Mouse (Mus musculus) forebrain, embryonic 13.5 days (tissue): ENCODE data around the gene Hbb-bh1. TPM values are rescaled to one million over a fixed set of nuclear protein-coding genes. Genes with fewer than 3 reads are reported as not detected.

Experiments used
- ATAC-seq: fragments of 200-750 bp; cut with Nextera tagmentation; 2 replicates; pipeline ENCODE4 v1.8.0; 2017
- H3K27ac ChIP-seq: fragments of 300-500 bp; sonication (generic); 2 replicates; pipeline ENCODE4 v1.5.1; 2015; ENCODE audit warnings: inconsistent platforms, mild to moderate bottlenecking, moderate library complexity
- H3K27me3 ChIP-seq: fragments of 300-500 bp; sonication (generic); 2 replicates; pipeline ENCODE4 v1.6.1; 2015; ENCODE audit warnings: mild to moderate bottlenecking, inconsistent platforms
- H3K36me3 ChIP-seq: fragments of 300-500 bp; sonication (generic); 2 replicates; pipeline ENCODE4 v1.6.1; 2015; ENCODE audit warnings: mild to moderate bottlenecking, inconsistent platforms; ENCODE audit not compliant: poor library complexity, severe bottlenecking
- H3K4me1 ChIP-seq: fragments of 300-500 bp; sonication (generic); 2 replicates; pipeline ENCODE4 v1.6.1; 2015; ENCODE audit warnings: inconsistent platforms
- H3K4me2 ChIP-seq: fragments of 300-500 bp; sonication (generic); 2 replicates; pipeline ENCODE4 v1.6.1; 2015; ENCODE audit warnings: inconsistent platforms, mild to moderate bottlenecking, moderate library complexity
- H3K4me3 ChIP-seq: fragments of 300-500 bp; sonication (generic); 2 replicates; pipeline ENCODE4 v1.5.1; 2015; ENCODE audit warnings: mild to moderate bottlenecking, inconsistent platforms
- H3K9ac ChIP-seq: fragments of 300-500 bp; sonication (generic); 2 replicates; pipeline ENCODE4 v1.6.1; 2015; ENCODE audit warnings: mild to moderate bottlenecking, inconsistent platforms
- H3K9me3 ChIP-seq: fragments of 300-500 bp; sonication (generic); replicated peaks from 2 replicates; pipeline ENCODE4 v1.6.1; 2016; ENCODE audit warnings: inconsistent platforms
- WGBS: fragments of 180-500 bp; shearing (Covaris S2); methylation state at CpG from one replicate; pipeline ENCODE4 v1.1.7; 2015; 5-methylcytosine and 5-hydroxymethylcytosine counted together
- polyA plus RNA-seq: library from polyadenylated mRNA; unstranded; fragments of >200 nt; fragmentation: Nextera tagmentation; extraction: Ambion mirVana; gene quantifications from 2 replicates; pipeline ENCODE4 v1.2.1, GENCODE M21; 2015

Gene Hbb-bh1
- 32.1 and 81.1 TPM in 2 replicates for polyA plus RNA-seq

GRCm38 (mm10) chr7:103843034-103843433 lies at the start of gene Hbb-bh1:
Gene Hbb-bh1 (minus strand): TSS chr7:103843164.
- H3K4me2 ChIP-seq: no peak within 1 kb of the TSS
- 93% methylated on average over 2 of the region's 2 CpGs for WGBS
- H3K4me1 ChIP-seq: no peaks in the 10 kb centered on the region
- no peaks in the 10 kb centered on the region for H3K9me3 ChIP-seq
- no peak within 1 kb of the TSS for H3K27ac ChIP-seq
- H3K4me3 ChIP-seq: no peak within 1 kb of the TSS
- no peaks in the 10 kb centered on the region for H3K36me3 ChIP-seq
- no peaks in the 10 kb centered on the region for H3K27me3 ChIP-seq
- H3K9ac ChIP-seq: no peak within 1 kb of the TSS
- ATAC-seq: no peak

GRCm38 (mm10) chr7:103886152-103886551 lies 43.2 kb upstream of the Hbb-bh1 start, which contains the start of gene Olfr66:
Gene Olfr66 (minus strand): TSS chr7:103886252.
- H3K4me2 ChIP-seq: no peak within 1 kb of the TSS
- H3K9ac ChIP-seq: no peak within 1 kb of the TSS
- no peaks in the 10 kb centered on the region for H3K36me3 ChIP-seq
- no peak within 1 kb of the TSS for H3K4me3 ChIP-seq
- no peaks in the 10 kb centered on the region for H3K4me1 ChIP-seq
- H3K27ac ChIP-seq: no peak within 1 kb of the TSS
- H3K27me3 ChIP-seq: no peaks in the 10 kb centered on the region
- H3K9me3 ChIP-seq: no peaks in the 10 kb centered on the region
- ATAC-seq: no peak

GRCm38 (mm10) chr7:103877093-103877492 lies 34.1 kb upstream of the Hbb-bh1 start:
- Histone ChIP-seq H3K4me3 (no peak overlapping the region), H3K4me1 (no peaks in the 10 kb centered on the region), H3K9me3 (no peaks in the 10 kb centered on the region), H3K36me3 (no peaks in the 10 kb centered on the region), H3K27me3 (no peaks in the 10 kb centered on the region), H3K9ac (no peak overlapping the region), H3K27ac (no peak overlapping the region), H3K4me2 (no peak overlapping the region)
- WGBS: 86% methylated on average over 2 of the region's 2 CpGs
- no peak for ATAC-seq

GRCm38 (mm10) chr7:103874451-103874850 lies 31.5 kb upstream of the Hbb-bh1 start:
- no peak for ATAC-seq
- no peak overlapping the region for H3K4me3 ChIP-seq
- no peaks in the 10 kb centered on the region for H3K4me1 ChIP-seq
- no peak overlapping the region for H3K27ac ChIP-seq
- no peaks in the 10 kb centered on the region for H3K9me3 ChIP-seq
- H3K4me2 ChIP-seq: no peak overlapping the region
- no peaks in the 10 kb centered on the region for H3K27me3 ChIP-seq
- WGBS: 52% methylated on average over 5 of the region's 5 CpGs
- no peaks in the 10 kb centered on the region for H3K36me3 ChIP-seq
- H3K9ac ChIP-seq: no peak overlapping the region

- Histone ChIP-seq H3K9ac (no peak overlapping the region), H3K4me1 (no peaks in the 10 kb centered on the region), H3K27me3 (no peaks in the 10 kb centered on the region), H3K4me2 (no peak overlapping the region), H3K4me3 (no peak overlapping the region), H3K9me3 (no peaks in the 10 kb centered on the region), H3K36me3 (no peaks in the 10 kb centered on the region), H3K27ac (no peak overlapping the region)
- 9% methylated on average over 1 of the region's 1 CpGs for WGBS
- no peak for ATAC-seq
Observed at GRCm38 (mm10) chr7:103873064-103873463, 30.1 kb upstream of the Hbb-bh1 start.

- no peak for ATAC-seq
- no peaks in the 10 kb centered on the region for H3K36me3 ChIP-seq
- no peaks in the 10 kb centered on the region for H3K4me1 ChIP-seq
- no peaks in the 10 kb centered on the region for H3K9me3 ChIP-seq
- no peak overlapping the region for H3K4me2 ChIP-seq
- no peak overlapping the region for H3K4me3 ChIP-seq
- H3K9ac ChIP-seq: no peak overlapping the region
- H3K27ac ChIP-seq: no peak overlapping the region
- H3K27me3 ChIP-seq: no peaks in the 10 kb centered on the region
Observed at GRCm38 (mm10) chr7:103870667-103871066, 27.7 kb upstream of the Hbb-bh1 start.

GRCm38 (mm10) chr7:103865716-103866115 lies 22.8 kb upstream of the Hbb-bh1 start:
- Histone ChIP-seq H3K9ac (no peak overlapping the region), H3K27me3 (no peaks in the 10 kb centered on the region), H3K36me3 (no peaks in the 10 kb centered on the region), H3K4me3 (no peak overlapping the region), H3K4me1 (no peaks in the 10 kb centered on the region), H3K4me2 (no peak overlapping the region), H3K9me3 (no peaks in the 10 kb centered on the region), H3K27ac (no peak overlapping the region)
- no peak for ATAC-seq

GRCm38 (mm10) chr7:103861531-103861930 lies 18.6 kb upstream of the Hbb-bh1 start:
- H3K9me3 ChIP-seq: no peaks in the 10 kb centered on the region
- no peak overlapping the region for H3K4me3 ChIP-seq
- H3K36me3 ChIP-seq: no peaks in the 10 kb centered on the region
- H3K4me1 ChIP-seq: no peaks in the 10 kb centered on the region
- H3K4me2 ChIP-seq: no peak overlapping the region
- 85% methylated on average over 3 of the region's 3 CpGs for WGBS
- ATAC-seq: no peak
- H3K27ac ChIP-seq: no peak overlapping the region
- H3K27me3 ChIP-seq: no peaks in the 10 kb centered on the region
- no peak overlapping the region for H3K9ac ChIP-seq

- Histone ChIP-seq H3K4me3 (no peak overlapping the region), H3K4me2 (no peak overlapping the region), H3K9ac (no peak overlapping the region), H3K27ac (no peak overlapping the region), H3K27me3 (no peaks in the 10 kb centered on the region), H3K4me1 (no peaks in the 10 kb centered on the region), H3K36me3 (no peaks in the 10 kb centered on the region), H3K9me3 (no peaks in the 10 kb centered on the region)
- WGBS: 62% methylated on average over 1 of the region's 1 CpGs
- ATAC-seq: no peak
Observed at GRCm38 (mm10) chr7:103860855-103861254, 17.9 kb upstream of the Hbb-bh1 start.

- 80% methylated on average over 2 of the region's 2 CpGs for WGBS
- no peaks in the 10 kb centered on the region for H3K36me3 ChIP-seq
- no peaks in the 10 kb centered on the region for H3K9me3 ChIP-seq
- H3K9ac ChIP-seq: no peak overlapping the region
- H3K4me3 ChIP-seq: no peak overlapping the region
- H3K4me2 ChIP-seq: no peak overlapping the region
- no peak overlapping the region for H3K27ac ChIP-seq
- H3K4me1 ChIP-seq: no peaks in the 10 kb centered on the region
- no peaks in the 10 kb centered on the region for H3K27me3 ChIP-seq
- no peak for ATAC-seq
Observed at GRCm38 (mm10) chr7:103859076-103859475, 16.1 kb upstream of the Hbb-bh1 start.

- ATAC-seq: no peak
- 76% methylated on average over 1 of the region's 1 CpGs for WGBS
- H3K9me3 ChIP-seq: no peaks in the 10 kb centered on the region
- no peak overlapping the region for H3K4me3 ChIP-seq
- H3K36me3 ChIP-seq: no peaks in the 10 kb centered on the region
- no peak overlapping the region for H3K4me2 ChIP-seq
- no peaks in the 10 kb centered on the region for H3K4me1 ChIP-seq
- H3K9ac ChIP-seq: no peak overlapping the region
- no peaks in the 10 kb centered on the region for H3K27me3 ChIP-seq
- H3K27ac ChIP-seq: no peak overlapping the region
Observed at GRCm38 (mm10) chr7:103854669-103855068, 11.7 kb upstream of the Hbb-bh1 start.

- ATAC-seq: no peak
- Histone ChIP-seq H3K4me3 (no peak within 1 kb of the TSS), H3K36me3 (no peaks in the 10 kb centered on the region), H3K27ac (no peak within 1 kb of the TSS), H3K9me3 (no peaks in the 10 kb centered on the region), H3K4me2 (no peak within 1 kb of the TSS), H3K4me1 (no peaks in the 10 kb centered on the region), H3K27me3 (no peaks in the 10 kb centered on the region), H3K9ac (no peak within 1 kb of the TSS)
- 65% methylated on average over 2 of the region's 2 CpGs for WGBS
Observed at GRCm38 (mm10) chr7:103853090-103853489, 10.1 kb upstream of the Hbb-bh1 start, which contains the start of gene Hbb-y. Gene Hbb-y (minus strand): TSS chr7:103853216.

- Histone ChIP-seq H3K4me1 (no peaks in the 10 kb centered on the region), H3K36me3 (no peaks in the 10 kb centered on the region), H3K9me3 (no peaks in the 10 kb centered on the region), H3K27me3 (no peaks in the 10 kb centered on the region), H3K4me3 (no peak overlapping the region), H3K9ac (no peak overlapping the region), H3K4me2 (no peak overlapping the region), H3K27ac (no peak overlapping the region)
- WGBS: 50% methylated on average over 2 of the region's 2 CpGs
- ATAC-seq: no peak
Observed at GRCm38 (mm10) chr7:103844525-103845325, 1.8 kb upstream of the Hbb-bh1 start.
